Mouse (Mus musculus): ENCODE measurements around the gene Olfr1228. TPM values are rescaled to one million over a fixed set of nuclear protein-coding genes. Genes with fewer than 3 reads are reported as not detected.

Olfr1228 gene
- polyA plus RNA-seq (2017; shearing (Covaris generic)): under 1 TPM in 1 of 2 experiments, not detected in 1; 0.32 TPM

GRCm38 (mm10) chr2:89253962-89254361 lies at the start of gene Olfr1228:
TSS of gene Olfr1228 (minus strand) at chr2:89254062.

DNA sequence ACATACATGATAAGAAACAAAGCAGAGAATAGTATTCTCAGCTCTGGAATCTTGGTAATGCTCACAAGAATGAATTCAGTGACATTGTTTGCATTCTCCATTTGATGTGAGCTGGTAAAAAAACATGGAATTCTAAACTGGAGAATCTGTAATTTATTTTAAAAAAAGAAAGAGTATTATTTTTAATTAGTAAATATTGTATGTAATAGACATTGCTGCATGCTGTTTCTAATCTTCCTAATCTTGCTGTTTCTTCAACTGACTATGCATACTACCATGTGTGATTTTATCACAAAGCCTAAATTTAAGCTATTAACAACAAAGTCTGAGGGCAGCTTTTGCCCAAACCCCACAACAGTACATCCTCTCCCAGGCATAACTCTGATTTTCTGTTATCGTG lies 43.3 kb upstream of the Olfr1228 start, which contains the start of gene Olfr1230:
Gene Olfr1230 (minus strand): TSS at position 101 of the 400 bp plus-strand sequence.

GRCm38 (mm10) chr2:89287914-89288313 lies 34.1 kb upstream of the Olfr1228 start, which contains the start of gene Olfr1229:
TSS of gene Olfr1229 (minus strand) at chr2:89288014.

DNA sequence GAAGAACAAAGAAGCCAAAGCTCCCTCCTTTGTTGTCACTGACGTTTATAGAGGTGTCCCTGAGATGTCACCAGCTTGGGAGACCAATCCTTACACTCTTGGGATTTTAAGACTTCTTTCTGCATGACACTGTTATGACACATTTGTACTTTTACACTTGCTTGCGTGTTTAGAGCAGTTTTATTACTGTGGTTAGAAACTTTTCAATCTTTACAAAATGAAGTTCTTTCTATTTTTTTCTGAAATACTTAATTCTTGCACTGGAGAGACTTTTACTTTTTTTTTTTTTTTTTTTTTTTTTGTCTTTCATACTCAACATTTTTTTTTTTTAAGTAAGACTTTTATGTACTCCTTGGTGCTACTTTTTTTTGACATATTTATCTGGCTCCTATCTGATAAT lies 53.9 kb downstream of the Olfr1228 start, which contains the start of gene Olfr1226:
Gene Olfr1226 (minus strand): TSS at position 101 of the 400 bp plus-strand sequence.

Other genes with a start within 250 kb of the Olfr1228 start
- under 1 TPM in 1 of 2 experiments, not detected in 1; 0.23 TPM for gene Olfr1215, start 247.1 kb downstream of the Olfr1228 start, polyA plus RNA-seq (2017; shearing (Covaris generic))
- gene Olfr1216, start 235.7 kb downstream of the Olfr1228 start, polyA plus RNA-seq (2017; shearing (Covaris generic)): not detected
- under 1 TPM in 1 of 2 experiments, not detected in 1; 0.19 TPM for gene Olfr1217, start 222.0 kb downstream of the Olfr1228 start, polyA plus RNA-seq (2017; shearing (Covaris generic))
- gene Olfr1218, start 192.9 kb downstream of the Olfr1228 start, polyA plus RNA-seq (2017; shearing (Covaris generic)): not detected
- not detected for gene Olfr1219, start 170.5 kb downstream of the Olfr1228 start, polyA plus RNA-seq (2017; shearing (Covaris generic))
- gene Olfr1220, start 147.2 kb downstream of the Olfr1228 start, polyA plus RNA-seq (2017; shearing (Covaris generic)): under 1 TPM in 1 of 2 experiments, not detected in 1; 0.17 TPM
- not detected for gene Olfr1221, start 136.8 kb downstream of the Olfr1228 start, polyA plus RNA-seq (2017; shearing (Covaris generic))
- under 1 TPM in 1 of 2 experiments, not detected in 1; 0.07 TPM for gene Olfr1222, start 121.0 kb downstream of the Olfr1228 start, polyA plus RNA-seq (2017; shearing (Covaris generic))
- gene Olfr1223, start 102.5 kb downstream of the Olfr1228 start, polyA plus RNA-seq (2017; shearing (Covaris generic)): under 1 TPM; 0.13 to 0.37 TPM
- under 1 TPM in 1 of 2 experiments, not detected in 1; 0.23 TPM for gene Olfr1224-ps1, start 90.0 kb downstream of the Olfr1228 start, polyA plus RNA-seq (2017; shearing (Covaris generic))
- not detected for gene Olfr1225, start 79.4 kb downstream of the Olfr1228 start, polyA plus RNA-seq (2017; shearing (Covaris generic))
- not detected for gene Olfr1226, start 54.0 kb downstream of the Olfr1228 start, polyA plus RNA-seq (2017; shearing (Covaris generic))
- not detected for gene Olfr1229, start 34.0 kb upstream of the Olfr1228 start, polyA plus RNA-seq (2017; shearing (Covaris generic))
- not detected for gene Olfr1230, start 43.2 kb upstream of the Olfr1228 start, polyA plus RNA-seq (2017; shearing (Covaris generic))
- gene Olfr1231, start 53.0 kb upstream of the Olfr1228 start, polyA plus RNA-seq (2017; shearing (Covaris generic)): under 1 TPM in 1 of 2 experiments, not detected in 1; 0.31 TPM
- not detected for gene Olfr1232, start 75.6 kb upstream of the Olfr1228 start, polyA plus RNA-seq (2017; shearing (Covaris generic))
- under 1 TPM in 1 of 2 experiments, not detected in 1; 0.04 TPM for gene Olfr1233, start 88.3 kb upstream of the Olfr1228 start, polyA plus RNA-seq (2017; shearing (Covaris generic))
- under 1 TPM in 1 of 2 experiments, not detected in 1; 0.31 TPM for gene Olfr1234, start 110.8 kb upstream of the Olfr1228 start, polyA plus RNA-seq (2017; shearing (Covaris generic))
- gene Olfr1238, start 155.6 kb upstream of the Olfr1228 start, polyA plus RNA-seq (2017; shearing (Covaris generic)): under 1 TPM; 0.04 to 0.05 TPM
- gene Olfr1239, start 166.3 kb upstream of the Olfr1228 start, polyA plus RNA-seq (2017; shearing (Covaris generic)): under 1 TPM in 1 of 2 experiments, not detected in 1; 0.11 TPM
- not detected for gene Olfr1240, start 188.9 kb upstream of the Olfr1228 start, polyA plus RNA-seq (2017; shearing (Covaris generic))
- not detected for gene Olfr1241, start 233.1 kb upstream of the Olfr1228 start, polyA plus RNA-seq (2017; shearing (Covaris generic))
- gene Olfr1242, start 244.3 kb upstream of the Olfr1228 start, polyA plus RNA-seq (2017; shearing (Covaris generic)): not detected

Data from activated CD4-positive, CD25-positive, alpha-beta regulatory T cell (primary cell).